Mouse (Mus musculus): Measurements from ENCODE around the gene Ntm.

The Ntm gene

DNA sequence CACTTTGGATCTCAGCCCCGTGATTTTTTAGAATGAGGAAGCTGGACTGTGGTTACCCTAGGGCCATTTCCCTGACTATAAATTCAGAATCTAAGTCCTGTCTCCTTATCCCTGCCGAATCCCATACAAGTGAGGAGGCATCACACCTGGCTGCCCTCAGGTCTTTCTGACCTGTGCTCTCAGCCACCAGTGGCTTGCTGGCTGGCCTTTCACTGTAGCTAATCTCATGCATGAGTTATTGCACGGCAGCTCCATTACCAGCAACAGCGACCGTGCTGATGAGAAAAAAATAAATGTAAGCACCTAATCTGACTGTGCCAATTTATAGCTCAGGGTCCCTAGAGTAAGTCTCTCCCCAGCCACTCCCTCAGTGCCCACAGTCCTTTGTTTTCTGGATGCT is 81.3 kb downstream of the Ntm start:
- peak in 1 of 2 experiments; percentile 9 for DNase-seq

DNA sequence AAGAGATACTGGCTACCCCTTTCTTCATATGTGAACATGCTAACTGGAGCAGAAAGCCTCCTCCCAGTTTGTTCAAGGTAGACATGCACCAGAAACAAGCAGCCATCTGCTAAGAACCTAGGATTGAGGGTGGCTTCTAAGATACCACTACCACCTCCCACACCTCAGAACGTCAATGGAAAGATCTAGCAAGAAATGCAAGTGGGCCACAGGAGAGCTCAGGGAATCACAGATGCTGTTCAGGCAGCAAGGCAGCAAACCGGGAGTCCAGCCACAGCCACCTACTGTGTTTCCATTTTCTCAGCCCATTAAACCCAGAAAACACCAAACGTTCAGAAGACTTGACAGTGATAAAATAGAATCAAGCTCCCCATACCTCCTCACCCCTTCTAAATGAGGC is 85.4 kb downstream of the Ntm start:
- DNase-seq, result no peak

DNA sequence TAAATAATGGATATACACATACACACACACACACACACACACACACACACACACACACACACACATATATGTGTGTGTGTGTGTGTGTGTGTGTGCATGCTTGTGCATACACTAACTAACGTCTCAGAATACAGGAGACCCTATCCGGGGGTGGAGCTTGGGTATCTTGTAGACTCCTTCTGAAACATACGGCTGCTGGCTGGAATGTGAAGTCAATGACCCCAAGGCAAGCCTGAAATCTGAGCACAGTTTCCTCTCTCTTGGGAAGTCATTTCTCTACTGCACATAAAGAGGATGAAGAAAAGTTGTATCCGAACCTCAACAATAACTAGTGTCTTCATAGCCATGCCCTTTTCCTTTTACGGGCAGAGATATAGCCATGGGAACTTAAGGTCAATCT is 95.2 kb downstream of the Ntm start:
- no peak for DNase-seq

DNA sequence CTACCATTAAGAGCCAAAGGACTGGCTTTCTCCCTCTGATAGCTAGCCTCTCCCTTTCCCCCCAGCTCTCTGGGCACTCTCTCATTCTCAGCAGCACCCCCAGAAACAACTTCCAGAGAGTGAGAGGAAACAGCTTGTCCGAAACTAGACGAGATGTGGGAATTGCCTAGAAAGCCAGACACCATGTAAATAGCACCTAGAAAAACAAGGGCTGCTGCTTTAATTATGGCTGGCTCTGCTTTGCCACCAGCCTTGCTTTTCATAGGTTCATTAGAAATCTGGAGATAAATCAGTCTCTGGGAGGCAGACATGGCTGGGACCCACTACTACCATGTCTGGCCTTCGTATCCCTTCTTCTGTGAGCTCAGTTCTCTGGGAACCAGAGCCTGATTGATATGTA is 96.1 kb downstream of the Ntm start:
- DNase-seq, result no peak

DNA sequence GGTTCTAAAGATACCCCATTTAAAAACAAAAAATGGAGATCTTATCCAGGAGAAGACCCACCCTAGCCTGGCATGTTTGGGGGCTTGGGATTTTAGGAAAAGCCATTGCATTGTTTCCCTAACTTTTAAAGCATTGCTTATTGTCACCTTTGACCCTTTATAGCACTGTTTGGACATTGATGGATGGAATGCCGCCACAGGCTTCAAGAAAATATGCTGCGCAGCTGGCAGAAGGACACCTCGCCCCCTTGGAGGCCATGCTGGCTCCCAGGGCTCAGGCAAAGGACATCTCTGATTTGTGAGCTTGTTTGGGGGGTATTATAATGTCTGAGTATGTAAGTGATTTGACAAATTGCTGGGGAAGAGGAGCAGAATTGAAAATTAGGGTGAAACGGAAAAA is 96.8 kb downstream of the Ntm start:
- no peak for DNase-seq

DNA sequence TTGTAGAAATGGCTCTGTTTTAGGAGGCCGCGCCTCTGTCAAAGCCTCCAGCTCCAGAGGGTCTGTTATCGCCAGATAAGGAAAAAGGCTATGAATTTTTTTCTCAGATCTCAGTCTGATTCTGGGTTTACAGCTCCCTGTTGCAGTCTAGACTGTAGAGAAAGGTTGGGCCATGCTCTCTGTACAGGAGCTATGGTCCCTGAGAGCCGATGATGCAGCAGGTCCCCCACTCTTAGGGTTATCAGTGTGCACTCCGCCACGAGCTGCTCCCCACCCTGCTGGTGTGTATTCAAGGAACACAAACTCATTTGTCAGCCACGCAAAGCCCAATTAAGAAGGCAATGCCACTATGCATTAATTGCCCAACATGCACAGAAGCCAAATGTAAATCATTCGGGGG is 97.4 kb downstream of the Ntm start:
- DNase-seq, result no peak

DNA sequence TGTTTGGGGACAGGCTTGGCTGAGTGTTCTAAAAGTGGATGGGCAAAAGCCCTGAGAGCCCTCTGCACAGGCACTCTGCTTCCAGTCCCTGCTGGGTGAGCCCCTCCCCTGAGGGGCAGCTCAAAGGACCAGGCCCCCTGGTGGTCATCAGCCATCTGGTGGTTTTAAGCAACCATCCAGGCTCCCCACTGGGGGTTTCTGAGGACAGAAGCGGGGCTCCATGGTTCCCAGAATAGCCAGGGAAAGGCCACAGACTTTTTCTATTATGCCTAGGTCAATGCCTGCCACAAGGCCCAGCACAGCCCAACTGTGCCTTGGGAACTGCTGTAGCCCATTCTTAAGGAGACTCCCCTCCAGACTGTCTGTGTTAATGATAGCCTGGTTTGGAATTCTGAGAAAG is 98.1 kb downstream of the Ntm start:
- no peak for DNase-seq

DNA sequence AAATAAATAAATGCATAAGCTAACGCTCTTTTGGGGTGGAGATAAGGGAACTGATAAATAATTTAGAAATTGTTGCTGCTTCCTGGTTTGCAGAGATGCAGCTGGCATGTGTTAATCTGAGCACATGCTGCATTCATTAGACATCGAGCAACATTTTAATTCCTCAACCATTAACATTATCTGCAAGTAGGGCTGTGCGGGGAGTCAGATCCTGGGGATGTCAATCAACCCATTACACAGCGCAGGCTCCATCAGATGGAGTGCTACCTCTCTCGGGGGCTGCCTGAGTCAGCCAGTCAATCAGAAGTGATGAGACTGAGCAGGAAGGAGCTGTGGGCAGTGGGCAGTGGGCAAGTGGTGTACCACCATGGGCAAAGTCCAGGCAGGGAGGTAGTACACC is 100.5 kb downstream of the Ntm start:
- no peak for DNase-seq

DNA sequence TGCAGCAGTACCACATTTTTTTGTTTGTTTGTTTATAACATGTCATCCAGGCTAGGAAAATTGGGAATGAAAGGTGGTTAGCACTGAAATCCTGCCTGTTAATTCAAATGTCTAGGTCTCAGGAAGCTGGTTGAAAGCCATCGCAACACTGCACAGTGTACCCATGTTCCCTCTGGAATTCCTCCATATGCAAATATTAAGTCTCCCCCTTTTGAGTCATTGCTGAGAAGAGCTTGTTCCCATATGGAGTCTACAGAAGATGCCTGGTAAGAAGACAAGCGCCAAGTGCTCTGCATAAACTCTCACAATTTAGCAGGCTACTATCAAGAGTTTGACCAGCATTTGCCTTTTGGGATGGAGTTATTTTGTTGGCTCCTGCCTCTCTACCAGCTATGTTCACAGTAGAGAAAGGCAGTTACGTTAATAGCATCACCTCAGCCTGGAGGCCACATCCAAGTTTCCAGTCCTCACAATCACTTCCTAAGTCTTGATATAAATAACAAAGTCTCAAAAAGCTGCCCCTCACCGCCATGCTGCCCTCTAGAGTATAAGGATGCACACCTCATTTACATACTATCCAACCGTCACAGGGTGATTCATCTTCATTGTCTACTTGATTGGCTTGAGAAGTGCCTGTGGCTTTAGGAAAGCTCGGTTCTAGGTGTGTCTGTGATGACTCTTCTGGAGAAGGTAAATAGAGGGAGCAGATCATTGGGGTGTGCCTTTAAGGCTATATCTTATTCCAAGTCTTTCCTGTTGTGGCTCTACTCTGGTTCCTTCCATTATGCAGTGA is 103.5 kb downstream of the Ntm start:
- DNase-seq, result no peak

DNA sequence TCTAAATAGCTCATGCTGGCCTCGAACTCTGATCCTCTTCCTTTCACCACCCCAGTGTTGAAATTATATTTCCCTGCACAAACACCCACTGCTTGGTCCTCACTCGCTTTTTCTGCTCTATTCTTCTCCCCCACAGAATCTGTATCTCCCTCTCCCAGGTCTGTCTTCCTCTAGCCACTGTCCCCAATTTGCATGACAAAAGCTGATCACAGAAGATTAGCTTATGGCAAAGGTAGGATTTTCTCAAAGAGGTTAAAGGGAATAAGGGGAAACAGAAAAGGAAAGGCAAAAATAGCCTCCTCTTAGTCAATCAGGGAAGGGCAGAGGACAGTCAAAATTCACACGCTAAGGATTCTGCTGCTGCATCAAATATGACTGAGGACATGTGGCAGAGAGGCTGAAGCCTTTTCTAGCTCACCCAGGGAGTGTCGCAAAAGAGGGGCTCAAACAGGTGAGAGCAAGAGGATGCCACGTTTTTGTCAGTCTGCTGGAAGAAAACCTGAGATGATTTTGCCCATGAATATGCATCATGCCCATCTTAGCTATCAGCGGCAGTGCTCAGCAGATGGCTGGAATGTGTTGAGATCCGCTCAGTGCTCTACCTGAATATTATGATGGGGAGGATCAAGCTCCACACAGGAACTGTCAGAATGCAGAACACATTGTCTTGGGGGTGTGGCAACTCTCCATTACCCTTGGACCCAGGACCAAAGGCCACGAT is 114.0 kb downstream of the Ntm start:
- no peak for DNase-seq

DNA sequence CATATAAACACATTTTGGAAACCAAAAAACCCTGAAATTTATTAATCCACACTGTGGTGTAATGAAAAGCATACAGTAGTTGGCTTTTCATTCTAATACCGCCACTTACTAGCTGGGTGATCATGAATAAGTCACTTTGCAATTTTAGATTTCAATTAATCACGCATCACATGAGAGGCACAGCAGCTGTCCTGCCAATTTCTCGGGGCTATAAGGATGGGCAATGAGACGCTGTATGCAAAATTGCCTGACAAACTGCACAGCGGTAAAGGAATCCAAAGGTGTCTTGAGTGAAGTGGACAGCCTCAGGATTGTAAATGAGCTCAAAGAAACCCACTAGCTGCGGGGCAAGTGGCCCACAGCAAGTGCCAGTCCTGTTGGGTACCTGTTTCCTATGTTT is 125.6 kb downstream of the Ntm start:
- DNase-seq, result no peak

DNA sequence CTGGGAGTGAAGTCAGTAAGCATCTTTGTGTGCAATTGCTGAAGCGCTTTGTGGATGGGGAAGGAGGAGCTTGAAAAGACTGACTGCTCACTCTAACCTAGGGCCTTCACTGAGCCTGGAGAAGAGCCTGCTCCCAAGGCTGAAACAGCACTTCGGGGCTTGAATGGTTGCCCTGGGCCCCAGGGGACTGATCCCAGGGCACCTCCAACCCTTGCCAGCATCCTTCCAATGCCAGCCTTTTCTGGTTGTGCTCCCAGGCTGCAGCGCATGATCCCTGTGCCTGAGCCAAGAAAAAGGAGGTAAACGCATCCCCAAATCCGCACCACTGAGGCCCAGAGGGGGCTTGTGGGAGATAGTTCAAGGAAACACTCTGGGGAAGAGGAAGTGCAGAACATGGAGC is 128.0 kb downstream of the Ntm start:
- DNase-seq, result peak; percentile 44 to 69

DNA sequence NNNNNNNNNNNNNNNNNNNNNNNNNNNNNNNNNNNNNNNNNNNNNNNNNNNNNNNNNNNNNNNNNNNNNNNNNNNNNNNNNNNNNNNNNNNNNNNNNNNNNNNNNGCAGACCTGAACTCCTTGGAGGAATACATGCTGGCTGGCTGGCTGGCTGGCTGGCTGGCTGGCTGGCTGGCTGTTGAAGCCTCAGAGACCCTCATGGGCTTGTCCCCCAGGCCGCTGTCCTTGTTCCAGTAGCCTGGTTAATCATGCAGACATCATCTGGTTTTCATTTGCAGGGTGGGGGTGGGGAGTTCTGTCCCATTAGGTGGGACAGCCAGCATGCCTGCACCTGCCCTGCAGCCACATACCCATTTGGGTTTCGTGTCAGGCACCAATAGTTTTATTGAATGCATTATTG is 129.2 kb downstream of the Ntm start:
- DNase-seq, result no peak

DNA sequence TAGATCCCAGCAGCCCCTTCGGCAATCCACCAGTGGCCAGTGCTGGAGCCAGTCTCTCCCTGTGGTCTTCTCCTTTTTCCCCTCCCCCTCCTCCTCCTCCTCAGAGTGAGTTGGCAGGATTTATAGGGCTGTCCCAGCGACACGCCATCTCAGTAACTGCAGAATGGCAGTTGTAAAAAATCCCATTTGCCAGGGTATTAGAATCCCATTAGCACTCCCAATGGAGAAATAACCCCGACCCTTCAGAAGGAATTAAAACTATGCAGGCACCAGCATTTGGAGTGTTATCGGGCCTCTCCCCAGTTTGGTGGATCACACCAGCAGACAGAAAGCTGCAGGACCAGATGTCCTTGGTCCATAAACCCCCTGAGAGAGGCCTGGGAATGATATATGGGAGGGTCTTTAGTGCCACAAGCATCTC is 135.7 kb downstream of the Ntm start:
- no peak for DNase-seq

DNA sequence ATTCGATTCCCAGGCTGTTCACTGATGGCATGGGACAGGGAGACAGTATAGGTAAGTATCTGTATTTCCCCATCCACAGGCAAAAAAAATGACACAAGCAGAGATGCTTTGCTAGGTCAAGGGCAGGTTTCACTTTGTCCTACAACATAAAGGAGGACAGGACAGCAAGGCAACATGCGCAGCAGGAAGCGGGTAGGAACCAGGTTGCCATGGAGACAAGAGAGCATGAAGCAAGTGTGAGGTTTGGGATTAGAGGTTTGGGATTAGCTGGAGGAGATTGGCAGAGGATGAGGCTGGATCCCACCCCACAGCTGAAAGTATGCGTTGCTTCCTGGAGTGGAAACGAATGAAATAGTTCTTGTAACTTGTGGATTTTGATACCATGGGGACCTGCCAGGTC is 137.7 kb downstream of the Ntm start:
- DNase-seq, result no peak

DNA sequence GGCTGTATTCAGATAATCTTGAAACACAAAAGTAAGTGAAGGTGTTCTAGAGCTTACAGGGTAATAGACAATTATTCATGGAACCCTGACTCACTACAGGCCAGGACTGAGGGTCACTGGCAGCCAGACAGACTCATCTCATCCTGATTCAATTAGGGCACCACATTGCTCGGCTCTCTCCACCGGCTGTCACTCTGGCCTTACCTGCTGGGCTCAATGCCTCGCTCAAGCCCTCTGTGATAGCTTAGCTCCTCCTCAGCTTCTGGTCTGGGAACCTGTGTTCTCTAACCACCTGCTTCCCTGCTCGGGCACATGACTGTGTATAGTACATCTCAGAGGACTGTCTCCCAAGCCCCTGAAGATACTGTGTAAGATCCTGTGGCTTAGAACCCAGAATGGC is 139.2 kb downstream of the Ntm start:
- no peak for DNase-seq

DNA sequence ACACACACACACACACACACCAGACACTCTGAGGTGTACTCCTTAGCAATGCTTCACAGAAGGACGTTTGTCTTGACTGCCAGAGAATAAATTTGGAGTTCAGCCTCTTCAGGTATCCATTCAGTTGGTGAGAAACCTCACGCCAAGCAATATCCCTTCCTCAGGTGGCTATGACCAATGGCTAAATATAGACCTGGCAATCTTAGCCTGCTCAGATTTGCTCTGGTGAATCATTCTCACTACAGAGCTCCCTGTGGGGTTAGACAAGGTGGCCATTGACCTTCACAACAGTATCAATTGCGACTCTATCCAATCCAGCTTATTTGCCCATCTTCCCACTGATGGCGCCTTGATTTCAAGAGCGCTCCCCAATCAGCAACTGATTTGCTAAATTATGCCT is 150.3 kb downstream of the Ntm start:
- DNase-seq, result no peak

DNA sequence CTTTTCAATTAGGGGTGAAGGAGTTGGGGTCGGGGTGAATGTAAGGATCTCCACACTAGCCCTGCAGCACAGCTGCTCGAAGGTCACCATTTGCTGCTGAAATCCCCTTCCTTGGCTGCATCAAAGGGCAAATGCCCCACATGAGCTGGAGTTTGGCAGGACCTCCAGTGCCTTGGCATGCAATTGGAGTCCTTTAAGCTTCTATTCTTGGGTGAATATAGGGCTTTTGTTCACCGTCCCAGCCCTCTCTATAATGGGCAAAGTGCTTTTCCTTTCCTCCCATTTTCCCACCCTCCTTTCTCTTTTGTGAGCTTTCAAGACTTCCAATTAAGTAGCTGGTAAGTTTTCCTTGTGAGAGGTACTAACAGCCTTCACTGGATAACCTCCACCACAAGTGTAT is 156.2 kb downstream of the Ntm start:
- DNase-seq, result no peak

DNA sequence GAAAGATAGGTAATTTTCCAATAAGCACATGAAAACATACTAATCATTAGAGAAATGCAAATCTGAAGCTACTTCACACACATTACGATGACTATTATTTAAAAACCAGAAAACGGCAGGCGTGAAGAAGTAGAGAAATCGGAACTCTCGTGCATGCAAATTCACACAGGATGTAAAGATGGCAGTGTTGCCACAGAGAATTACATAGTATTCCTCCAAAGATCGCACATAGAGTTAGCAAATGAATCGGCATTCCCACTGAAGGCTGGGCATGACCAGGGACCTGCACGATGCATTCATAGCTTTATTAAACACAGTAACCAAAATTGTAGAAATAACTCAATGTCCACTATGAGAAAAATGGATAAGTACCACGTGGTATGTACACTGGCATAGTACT is 158.5 kb downstream of the Ntm start:
- DNase-seq, result no peak

DNA sequence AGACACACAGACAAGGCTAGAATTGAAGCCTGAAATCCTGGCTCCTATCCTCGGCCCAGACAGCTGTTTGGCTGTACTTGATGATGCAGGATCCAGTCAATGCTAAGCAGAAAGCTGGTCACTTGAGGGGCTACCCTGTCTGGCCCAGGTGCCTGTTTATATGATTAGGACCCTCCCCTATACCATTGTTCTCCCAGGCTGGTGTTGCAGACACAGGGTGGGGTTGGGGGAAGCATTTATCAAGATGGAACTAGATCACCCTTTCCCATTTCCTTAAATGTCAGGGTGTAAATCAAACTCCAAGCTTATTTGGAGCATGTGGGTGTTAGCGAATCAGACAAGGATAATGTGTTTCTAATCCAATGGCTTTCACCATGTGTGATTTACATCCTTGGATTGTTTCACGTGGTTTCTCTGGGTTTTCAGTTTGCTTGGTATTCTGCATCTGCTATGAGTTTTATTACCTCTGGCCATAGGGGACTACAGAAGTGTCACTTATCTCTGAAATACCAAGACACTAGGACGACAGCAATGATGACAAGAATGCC is 159.1 kb downstream of the Ntm start:
- DNase-seq, result no peak

DNA sequence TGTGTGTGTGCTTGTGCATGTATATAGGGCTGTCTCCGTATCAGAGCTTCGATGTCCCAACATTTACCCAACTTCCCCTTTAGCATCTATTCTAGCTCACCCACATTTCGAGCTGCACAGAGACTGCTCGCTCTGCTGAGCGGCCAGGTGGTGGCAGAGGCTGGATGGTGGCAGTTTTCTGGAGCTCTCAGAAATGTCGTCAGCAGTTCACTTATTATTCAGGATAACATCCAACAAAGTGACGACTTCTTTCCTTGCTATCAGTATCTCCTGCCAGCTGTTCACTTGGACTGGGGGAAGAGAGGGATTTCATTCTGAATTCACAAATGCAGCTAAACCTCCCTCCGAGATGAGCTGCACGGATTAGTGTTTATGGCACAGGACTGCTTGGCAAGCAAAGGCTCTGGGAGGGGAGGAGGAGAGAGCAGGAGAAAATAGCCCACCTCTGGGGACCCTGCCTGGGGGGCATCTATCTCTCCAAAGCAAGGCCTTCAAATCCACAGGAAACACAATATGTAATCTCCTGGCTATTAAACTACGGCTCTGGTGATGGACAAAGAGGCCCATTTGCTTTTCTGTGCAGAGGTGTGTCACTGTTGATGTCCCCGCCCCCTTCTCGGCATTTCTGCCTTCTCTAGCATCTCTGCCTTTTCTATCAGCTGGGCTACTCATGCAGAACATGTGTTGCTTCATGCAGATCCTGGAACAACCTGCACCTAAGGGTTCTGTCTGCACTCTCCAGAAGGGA is 159.8 kb downstream of the Ntm start:
- no peak for DNase-seq

DNA sequence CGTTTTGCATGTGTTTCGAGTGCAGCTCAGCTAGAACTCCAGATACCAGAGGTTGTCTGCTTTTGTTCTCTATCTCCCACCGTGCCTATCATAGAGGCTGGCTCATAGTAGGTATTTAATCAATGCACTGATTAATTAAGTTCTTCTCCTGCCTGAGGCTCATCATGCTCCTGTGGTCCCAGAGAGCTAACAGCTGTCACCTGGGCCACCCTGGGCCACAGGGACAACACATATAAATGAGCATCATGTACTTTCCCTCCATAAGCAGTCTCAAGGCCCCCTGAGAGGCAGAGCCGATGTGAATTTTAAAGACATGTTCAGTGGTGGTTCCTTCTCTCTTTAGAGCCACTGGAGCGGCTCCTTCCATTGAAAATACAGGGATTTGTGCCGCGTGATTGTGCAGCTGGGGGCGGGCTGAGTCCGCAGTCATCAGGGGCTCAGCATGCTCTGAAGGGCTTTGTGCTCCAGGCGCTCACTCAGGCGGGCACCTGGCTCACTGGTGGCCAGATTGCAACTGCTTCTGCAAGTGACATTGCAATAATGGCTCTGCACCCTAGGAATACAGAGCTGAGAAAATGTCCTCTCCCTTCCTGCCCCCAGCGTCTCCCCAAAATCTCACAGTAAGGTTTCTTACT is 160.8 kb downstream of the Ntm start:
- DNase-seq, result no peak

DNA sequence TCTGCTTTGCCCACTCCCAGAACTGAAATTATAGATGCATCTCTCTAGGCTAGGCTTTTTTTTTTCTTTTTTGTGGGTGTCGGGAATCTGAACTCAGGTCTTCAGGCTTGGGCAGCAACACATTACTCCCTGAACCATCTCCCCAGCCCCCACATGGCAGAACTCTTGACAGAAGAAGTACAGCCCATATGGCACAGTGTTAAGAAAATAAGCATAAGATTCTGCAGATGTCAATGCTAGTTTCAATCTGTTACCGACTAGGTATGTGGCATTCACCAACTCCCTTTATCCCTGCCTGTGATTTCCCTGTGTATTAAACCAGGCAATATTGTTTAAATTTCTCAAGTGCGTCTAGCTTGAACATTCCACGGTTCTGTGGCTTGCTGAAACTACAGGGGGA is 166.7 kb downstream of the Ntm start:
- DNase-seq, result no peak
